Mouse (Mus musculus) Patski (cell line): ENCODE data around the gene Sypl. TPM values are rescaled to one million over a fixed set of nuclear protein-coding genes. Genes with fewer than 3 reads are reported as not detected.

Experiments
- ATAC-seq: fragments of 100-300 bp; one replicate; pipeline ENCODE4 v1.8.0; 2021
- CTCF ChIA-PET: fragments of 350-600 bp; sonication (Branson Sonifier 250); formaldehyde crosslinking; loops from one replicate; lab custom pipeline; 2022; ENCODE audit warnings: inconsistent platforms; lab: Charles Lee
- POLR2A ChIA-PET: fragments of 350-600 bp; sonication (Branson Sonifier 250); formaldehyde crosslinking; loops from one replicate; lab custom pipeline; 2022; ENCODE audit warnings: antibody characterized with exemption, inconsistent platforms; lab: Charles Lee
- DNase-seq: peaks from one replicate; pipeline ENCODE4 v3.0.0-alpha.2; 2011; ENCODE audit warnings: low read depth, low spot score
- H3K27me3 ChIP-seq: fragments of 371-371 bp; one replicate; pipeline ENCODE4 v1.5.1; 2021
- CTCF ChIP-seq: fragments of 100-300 bp; IDR thresholded peaks from one replicate; pipeline ENCODE4 v1.5.1; 2021
- in situ Hi-C: fragments of 300-500 bp; cut with MboI; formaldehyde crosslinking; loops from 3 replicates; pipeline ENCODE4 v1.11.1; 2018; ENCODE audit warnings: low pct_unique_long_range_greater_than_20kb, mixed read lengths
- polyA plus RNA-seq: library from polyadenylated mRNA; unstranded; gene quantifications from one replicate; pipeline ENCODE4 v1.2.3, GENCODE M21; 2021

Gene Sypl
- polyA plus RNA-seq, 1 experiment from 2014 or later: 92.5 TPM

DNA sequence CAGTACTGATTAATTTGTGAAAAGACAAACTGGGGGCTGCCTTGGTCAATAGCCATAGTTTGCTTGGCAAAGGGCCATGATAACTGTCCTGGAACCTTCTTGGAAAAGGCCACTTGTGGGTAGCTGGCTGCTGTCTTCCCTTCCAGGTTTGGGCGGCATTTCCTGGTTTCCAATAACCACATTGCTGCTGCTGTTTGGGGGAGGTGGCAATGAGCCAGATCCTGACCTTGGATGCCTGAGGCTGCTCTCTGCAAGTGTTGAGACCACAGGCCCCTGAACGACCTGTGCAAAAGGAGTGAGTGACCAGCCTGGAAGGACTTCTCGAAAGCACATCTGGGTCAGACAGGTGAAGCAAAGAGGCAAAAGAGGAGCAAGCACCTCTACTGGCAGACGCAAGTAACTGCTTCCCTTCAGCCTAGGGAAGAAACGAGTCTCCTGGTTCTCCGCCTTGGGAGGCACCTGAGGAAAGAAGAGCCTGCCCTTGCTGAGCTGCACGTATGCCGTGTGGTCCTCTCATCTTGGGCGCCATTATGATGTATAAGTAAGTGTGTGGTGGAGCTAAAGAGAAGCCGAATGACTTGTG lies 74.5 kb downstream of the Sypl start:
- in situ Hi-C loops: loop anchor here (5.0 kb wide), 4 partner anchors 84 to 394 kb away; no protein-coding TSS in a partner anchor
- no peak for TF ChIP-seq CTCF
- ATAC-seq (no peak), DNase-seq (no peak)
- H3K27me3 ChIP-seq: no peaks in the 10 kb centered on the region
- POLR2A ChIA-PET: no interaction called here
- CTCF ChIA-PET: interaction anchor here (0.9 to 3.6 kb wide), 5 partner anchors 8 to 377 kb away, joined by 3 to 12 read pairs (median 4); no protein-coding TSS in a partner anchor

- in situ Hi-C loops: loop anchor here (5.0 kb wide), 4 partner anchors 84 to 394 kb away; no protein-coding TSS in a partner anchor
- no peaks in the 10 kb centered on the region for H3K27me3 ChIP-seq
- DNase-seq (no peak), ATAC-seq (no peak)
- TF ChIP-seq CTCF: no peak
- CTCF ChIA-PET: interaction anchor here (0.8 to 3.6 kb wide), 2 partner anchors 9 to 256 kb away, joined by 3 to 12 read pairs; no protein-coding TSS in a partner anchor
- POLR2A ChIA-PET: no interaction called here
Measured at GRCm38 (mm10) chr12:33028708-33029107, 75.0 kb downstream of the Sypl start.

Other genes starting within 250 kb of the Sypl start
- 76.5 TPM for gene Nampt, start 134.3 kb upstream of the Sypl start, polyA plus RNA-seq
- gene Cdhr3, start 139.0 kb downstream of the Sypl start, polyA plus RNA-seq: not detected
- gene Atxn7l1, start 193.8 kb downstream of the Sypl start, polyA plus RNA-seq: 42.0 TPM